Mouse (Mus musculus): ENCODE measurements around the gene Zyx. TPM values are rescaled to one million over a fixed set of nuclear protein-coding genes. Genes with fewer than 3 reads are reported as not detected.

Zyx gene
- polyA plus RNA-seq, 1 experiment from 2014 or later, result 33.1 TPM

- Histone ChIP-seq H3K4me2 (replicated peaks) (no peak overlapping the region), H3K27me3 (no peaks in the 10 kb centered on the region), H3K9ac (replicated peaks) (no peak overlapping the region), H3K4me1 (no peaks in the 10 kb centered on the region), H3K36me3 (no peaks in the 10 kb centered on the region), H3K27ac (replicated peaks) (no peak overlapping the region), H3K4me3 (no peak overlapping the region), H3K9me3 (no peaks in the 10 kb centered on the region)
- ATAC-seq (replicated peaks), result no peak
- WGBS, result 88% methylated on average over 3 of the region's 3 CpGs
These were observed 18.5 kb upstream of the Zyx start for GRCm38 (mm10) chr6:42330946-42331345.

GRCm38 (mm10) chr6:42339189-42339588, 10.2 kb upstream of the Zyx start:
- H3K4me1 ChIP-seq, result no peaks in the 10 kb centered on the region
- no peak overlapping the region for H3K4me3 ChIP-seq
- H3K9me3 ChIP-seq, result no peaks in the 10 kb centered on the region
- no peaks in the 10 kb centered on the region for H3K27me3 ChIP-seq
- 87% methylated on average over 2 of the region's 2 CpGs for WGBS
- no peak overlapping the region for H3K27ac ChIP-seq (replicated peaks)
- H3K4me2 ChIP-seq (replicated peaks), result no peak overlapping the region
- H3K9ac ChIP-seq (replicated peaks), result no peak overlapping the region
- ATAC-seq (replicated peaks), result no peak
- no peaks in the 10 kb centered on the region for H3K36me3 ChIP-seq

GRCm38 (mm10) chr6:42339981-42340380, 9.4 kb upstream of the Zyx start:
- H3K36me3 ChIP-seq, result no peaks in the 10 kb centered on the region
- no peak overlapping the region for H3K4me3 ChIP-seq
- no peak overlapping the region for H3K9ac ChIP-seq (replicated peaks)
- no peaks in the 10 kb centered on the region for H3K9me3 ChIP-seq
- H3K27me3 ChIP-seq, result no peaks in the 10 kb centered on the region
- WGBS, result 80% methylated on average over 5 of the region's 5 CpGs
- no peak overlapping the region for H3K4me2 ChIP-seq (replicated peaks)
- H3K4me1 ChIP-seq, result no peaks in the 10 kb centered on the region
- no peak overlapping the region for H3K27ac ChIP-seq (replicated peaks)
- no peak for ATAC-seq (replicated peaks)

GRCm38 (mm10) chr6:42342171-42342570, 7.3 kb upstream of the Zyx start:
- H3K4me2 ChIP-seq (replicated peaks), result no peak overlapping the region
- H3K9ac ChIP-seq (replicated peaks), result no peak overlapping the region
- no peak overlapping the region for H3K4me3 ChIP-seq
- 74% methylated on average over 1 of the region's 1 CpGs for WGBS
- no peak overlapping the region for H3K27ac ChIP-seq (replicated peaks)
- no peaks in the 10 kb centered on the region for H3K36me3 ChIP-seq
- no peak for ATAC-seq (replicated peaks)
- H3K4me1 ChIP-seq, result no peaks in the 10 kb centered on the region
- no peaks in the 10 kb centered on the region for H3K9me3 ChIP-seq
- no peaks in the 10 kb centered on the region for H3K27me3 ChIP-seq

GRCm38 (mm10) chr6:42343361-42344120, 5.9 kb upstream of the Zyx start:
- 85% methylated on average over 9 of the region's 9 CpGs for WGBS
- no peak for ATAC-seq (replicated peaks)
- H3K9me3 ChIP-seq, result no peaks in the 10 kb centered on the region
- H3K27ac ChIP-seq (replicated peaks), result no peak overlapping the region
- H3K27me3 ChIP-seq, result no peaks in the 10 kb centered on the region
- no peak overlapping the region for H3K4me2 ChIP-seq (replicated peaks)
- no peak overlapping the region for H3K9ac ChIP-seq (replicated peaks)
- H3K4me1 ChIP-seq, result peaks cover under 1% of the 10 kb centered on the region; the same call in 1 of the 2 replicates
- H3K4me3 ChIP-seq, result no peak overlapping the region
- H3K36me3 ChIP-seq, result no peaks in the 10 kb centered on the region

- Histone ChIP-seq H3K36me3 (no peaks in the 10 kb centered on the region), H3K4me1 (peaks cover 7% of the 10 kb centered on the region; the same call in 1 of the 2 replicates), H3K27ac (replicated peaks) (no peak overlapping the region), H3K27me3 (no peaks in the 10 kb centered on the region), H3K4me2 (replicated peaks) (no peak overlapping the region), H3K4me3 (no peak overlapping the region), H3K9me3 (no peaks in the 10 kb centered on the region), H3K9ac (replicated peaks) (no peak overlapping the region)
- ATAC-seq (replicated peaks), result no peak
- 88% methylated on average over 1 of the region's 1 CpGs for WGBS
These were observed 5.2 kb upstream of the Zyx start for GRCm38 (mm10) chr6:42344255-42344654.

- Histone ChIP-seq H3K9ac (replicated peaks) (no peak overlapping the region), H3K36me3 (no peaks in the 10 kb centered on the region), H3K9me3 (no peaks in the 10 kb centered on the region), H3K27ac (replicated peaks) (no peak overlapping the region), H3K4me2 (replicated peaks) (peak overlapping the region; percentile 78), H3K4me1 (peaks cover 20% of the 10 kb centered on the region), H3K4me3 (peak overlapping the region; percentile 89; the same call in 1 of the 2 replicates), H3K27me3 (no peaks in the 10 kb centered on the region)
- ATAC-seq (replicated peaks), result no peak
- WGBS, result 31% methylated on average over 12 of the region's 12 CpGs
These were observed 987 bp upstream of the Zyx start for GRCm38 (mm10) chr6:42348281-42349005.

- under 1% methylated on average over 11 of the region's 11 CpGs for WGBS
- Histone ChIP-seq H3K4me2 (replicated peaks) (peak overlapping the region; percentile 78), H3K9ac (replicated peaks) (peak overlapping the region; percentile 76), H3K4me3 (peak overlapping the region; percentile 89), H3K36me3 (no peaks in the 10 kb centered on the region), H3K9me3 (no peaks in the 10 kb centered on the region), H3K27ac (replicated peaks) (peak overlapping the region; percentile 86), H3K4me1 (peaks cover 24% of the 10 kb centered on the region), H3K27me3 (no peaks in the 10 kb centered on the region)
- peak; percentile 44 for ATAC-seq (replicated peaks)
These were observed 414 bp upstream of the Zyx start for GRCm38 (mm10) chr6:42349006-42349425.

- Histone ChIP-seq H3K4me1 (peaks cover 30% of the 10 kb centered on the region), H3K27ac (replicated peaks) (peak overlapping the region; percentile 86), H3K9ac (replicated peaks) (peak overlapping the region; percentile 76), H3K4me2 (replicated peaks) (peak overlapping the region; percentile 78), H3K4me3 (peak overlapping the region; percentile 89), H3K27me3 (no peaks in the 10 kb centered on the region), H3K9me3 (no peaks in the 10 kb centered on the region), H3K36me3 (no peaks in the 10 kb centered on the region)
- under 1% methylated on average over 71 of the region's 72 CpGs for WGBS
- ATAC-seq (replicated peaks), result peak; percentile 68
These were observed 864 bp downstream of the Zyx start for GRCm38 (mm10) chr6:42350021-42350967.

- H3K27ac ChIP-seq (replicated peaks), result no peak overlapping the region
- peak overlapping the region; percentile 78 for H3K4me2 ChIP-seq (replicated peaks)
- no peaks in the 10 kb centered on the region for H3K27me3 ChIP-seq
- peak; percentile 1; the same call in 1 of the 2 replicates for ATAC-seq (replicated peaks)
- peak overlapping the region; percentile 76 for H3K9ac ChIP-seq (replicated peaks)
- WGBS, result 42% methylated on average over 13 of the region's 13 CpGs
- peaks cover 30% of the 10 kb centered on the region for H3K4me1 ChIP-seq
- H3K36me3 ChIP-seq, result peaks cover 2% of the 10 kb centered on the region
- peak overlapping the region; percentile 89 for H3K4me3 ChIP-seq
- H3K9me3 ChIP-seq, result no peaks in the 10 kb centered on the region
These were observed 1.7 kb downstream of the Zyx start for GRCm38 (mm10) chr6:42350968-42351775.
